Mouse (Mus musculus) G1E (cell line): ENCODE results near the gene Cap1. TPM values are rescaled to one million over a fixed set of nuclear protein-coding genes. Genes with fewer than 3 reads are reported as not detected.
"Not testable (repeated sequence)": the region's sequence is repeated elsewhere in the genome, so short reads cannot be mapped to it uniquely, and the experiment has no call there.

ENCODE experiments used
- ATAC-seq: 2 replicates; pipeline ENCODE4 v1.8.0; 2016; ENCODE audit warnings: mild to moderate bottlenecking; ENCODE audit not compliant: insufficient number of reproducible peaks, poor library complexity, low FRiP score, severe bottlenecking; ENCODE audit errors: extremely low read depth
- DNase-seq: peaks from one replicate; pipeline ENCODE4 v3.0.0; 2012; ENCODE audit warnings: low spot score
- H3K27me3 ChIP-seq: 2 replicates; pipeline ENCODE4 v1.6.1; 2012; ENCODE audit warnings: mild to moderate bottlenecking, low read length, inconsistent platforms; ENCODE audit not compliant: insufficient read depth
- H3K36me3 ChIP-seq: replicated peaks from 2 replicates; pipeline ENCODE3; 2012; ENCODE audit warnings: mild to moderate bottlenecking, inconsistent platforms
- H3K4me1 ChIP-seq: 2 replicates; pipeline ENCODE4 v1.6.1; 2012; ENCODE audit warnings: low read depth, low read length, inconsistent platforms, mixed read lengths; ENCODE audit not compliant: insufficient read depth
- H3K4me3 ChIP-seq: 2 replicates; pipeline ENCODE4 v1.5.1; 2012; ENCODE audit warnings: low read depth, mild to moderate bottlenecking, inconsistent platforms, low read length, moderate library complexity, mixed read lengths
- H3K9me3 ChIP-seq: replicated peaks from 2 replicates; pipeline ENCODE4 v1.6.1; 2012; ENCODE audit warnings: inconsistent platforms
- CTCF ChIP-seq: IDR thresholded peaks from 2 replicates; pipeline ENCODE4 v1.5.1; 2012; ENCODE audit warnings: low read depth, low read length, inconsistent platforms, mixed read lengths
- GATA1 ChIP-seq: IDR thresholded peaks from 2 replicates; pipeline ENCODE4 v1.6.1; 2012; ENCODE audit warnings: borderline replicate concordance, low read length, inconsistent platforms, mixed read lengths
- GATA2 ChIP-seq: IDR thresholded peaks from 2 replicates; pipeline ENCODE4 v1.6.1; 2012; ENCODE audit warnings: low read depth, low read length, inconsistent platforms, borderline replicate concordance
- POLR2AphosphoS5 ChIP-seq: IDR thresholded peaks from 2 replicates; pipeline ENCODE4 v1.6.1; 2012; ENCODE audit warnings: low read depth, low read length, inconsistent platforms; ENCODE audit not compliant: insufficient replicate concordance
- TAL1 ChIP-seq: conservative IDR thresholded peaks from 2 replicates; pipeline ENCODE4 v1.6.1; 2012; ENCODE audit warnings: low read depth, low read length, inconsistent platforms, mixed read lengths
- polyA plus RNA-seq: library from polyadenylated mRNA; stranded (reverse); fragments of >175 nt; gene quantifications from 2 replicates; pipeline ENCODE4 v1.2.3, GENCODE M21; 2012
- total RNA-seq, 2 experiments: library from RNA; stranded (forward) in 1 of 2; stranded (reverse) in 1 of 2; fragments of 200-1000 nt in 1 of 2; fragments of >200 nt in 1 of 2; fragmentation: Nextera tagmentation in 1 of 2; gene quantifications; 2 replicates each; pipeline ENCODE4 v1.2.3; 2014 to 2017

The Cap1 gene
- total and polyA plus RNA-seq, 3 experiments, result 28.2 to 256 (median 186) TPM

DNA sequence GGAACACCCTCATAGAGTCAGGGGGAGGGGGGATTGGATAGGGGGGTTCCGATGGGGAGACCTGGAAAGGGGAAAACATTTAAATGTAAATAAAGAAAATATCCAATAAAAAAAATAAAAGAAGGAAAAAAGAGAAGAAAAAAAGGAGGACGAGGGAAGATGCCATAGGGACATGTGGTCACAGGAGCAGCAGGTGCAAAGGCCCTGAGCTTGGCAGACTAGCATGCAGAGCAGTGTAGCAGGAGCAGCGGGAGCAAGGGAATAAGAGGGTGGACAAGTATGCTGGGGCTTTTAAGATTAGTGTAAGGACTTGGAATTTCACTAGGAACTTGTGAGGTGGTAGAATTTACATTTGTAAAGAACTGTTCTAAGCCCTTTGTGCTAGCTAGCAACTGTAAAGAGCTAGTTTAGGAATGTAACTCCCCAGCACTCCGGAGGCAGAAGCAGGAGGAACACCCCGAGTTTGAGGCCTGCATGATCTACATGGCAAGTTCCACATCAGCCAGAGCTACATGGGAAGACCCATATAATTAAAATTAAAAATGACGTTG, 48.6 kb downstream of the Cap1 start:
- H3K4me3 ChIP-seq, result peak overlapping the region; percentile 89; the same call in 1 of the 2 replicates
- peaks cover 23% of the 10 kb centered on the region for H3K4me1 ChIP-seq

DNA sequence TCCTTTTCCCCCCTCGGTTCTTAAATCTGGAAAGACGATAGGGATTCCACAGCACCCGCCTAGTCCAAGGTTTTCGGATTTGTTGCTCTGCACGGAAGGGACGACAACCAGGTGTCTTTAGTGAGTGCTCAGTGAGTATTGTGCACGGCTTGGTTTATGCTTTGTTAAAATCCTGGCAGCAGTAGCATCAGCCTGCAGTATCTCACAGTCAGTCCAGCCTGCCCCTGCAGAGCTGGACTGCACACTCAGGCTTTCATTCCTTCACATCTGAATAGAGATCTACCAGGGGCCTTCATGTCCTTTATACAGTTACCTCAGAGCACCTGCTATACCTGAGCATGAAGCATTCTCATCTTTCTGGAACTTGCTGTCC, 49.5 kb downstream of the Cap1 start:
- ATAC-seq, result no peak
- H3K4me3 ChIP-seq, result peak overlapping the region; percentile 89
- no peaks in the 10 kb centered on the region for H3K9me3 ChIP-seq
- DNase-seq, result no peak
- peaks cover 27% of the 10 kb centered on the region for H3K4me1 ChIP-seq
- H3K36me3 ChIP-seq, result peaks cover 10% of the 10 kb centered on the region
- TF ChIP-seq POLR2AphosphoS5 (no peak), TAL1 (no peak), CTCF (no peak), GATA2 (no peak), GATA1 (no peak)
- no peaks in the 10 kb centered on the region for H3K27me3 ChIP-seq

More for the DNA sequence above, 48.6 kb downstream of the Cap1 start:
- peaks cover 18% of the 10 kb centered on the region for H3K36me3 ChIP-seq
- ATAC-seq (no peak), DNase-seq (no peak)
- TF ChIP-seq GATA2, result no peak
- no peak for TF ChIP-seq GATA1
- TF ChIP-seq TAL1, result no peak
- TF ChIP-seq POLR2AphosphoS5, result no peak
- H3K27me3 ChIP-seq, result no peaks in the 10 kb centered on the region
- no peaks in the 10 kb centered on the region for H3K9me3 ChIP-seq

DNA sequence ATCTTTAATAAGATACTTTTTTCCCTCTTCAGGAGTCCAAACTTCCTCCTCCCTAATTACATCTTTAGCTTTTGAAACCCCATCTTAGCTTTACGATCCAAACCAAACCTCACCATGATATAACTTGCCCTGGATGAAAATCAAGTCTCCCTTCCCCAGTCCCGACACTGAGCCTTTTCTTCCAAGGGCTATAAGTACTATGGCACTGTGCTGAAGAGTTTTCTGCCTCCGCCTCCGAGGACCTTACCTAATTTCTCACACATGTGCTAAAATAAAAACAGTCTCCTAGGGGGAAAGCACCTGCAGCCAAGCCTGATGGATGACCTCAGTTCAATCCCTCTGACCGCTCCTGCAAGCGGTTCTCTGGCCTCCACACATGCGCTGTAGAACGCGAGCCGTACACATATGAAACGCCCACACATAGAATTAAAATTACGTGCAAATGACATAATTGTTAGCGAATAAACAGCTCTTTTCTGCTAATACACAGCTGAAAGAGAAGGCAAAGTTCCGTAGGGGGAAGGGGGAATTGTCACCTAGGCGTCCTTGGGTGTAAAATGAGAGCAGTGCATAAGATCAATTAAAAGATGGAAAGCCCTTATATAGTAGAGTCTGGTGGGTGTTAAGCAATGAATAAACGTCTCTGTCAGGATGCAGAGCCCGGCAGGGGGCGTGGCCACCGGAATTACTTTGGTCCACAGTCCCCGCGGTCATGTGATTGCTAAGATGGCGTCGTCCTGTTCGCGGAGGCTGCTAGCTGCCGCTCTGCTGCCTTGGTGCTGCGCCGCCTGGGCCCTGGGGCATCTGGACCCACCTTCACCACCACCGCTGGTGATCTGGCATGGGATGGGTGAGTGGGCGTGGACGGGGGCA, 50.1 kb downstream of the Cap1 start, which contains the start of gene Ppt1:
Ppt1 (plus strand) TSS at position 713 of the 873 bp plus-strand sequence.
- no peaks in the 10 kb centered on the region for H3K9me3 ChIP-seq
- TF ChIP-seq GATA2 (no peak), POLR2AphosphoS5 (no peak), CTCF (no peak)
- ATAC-seq (peak; percentile 92), DNase-seq (peak; percentile 72)
- H3K4me3 ChIP-seq, result peak within 1 kb of the TSS; percentile 89
- H3K27me3 ChIP-seq, result no peaks in the 10 kb centered on the region; the same call in 1 of the 2 replicates
- H3K36me3 ChIP-seq, result peaks cover 9% of the 10 kb centered on the region
- H3K4me1 ChIP-seq, result peaks cover 27% of the 10 kb centered on the region

DNA sequence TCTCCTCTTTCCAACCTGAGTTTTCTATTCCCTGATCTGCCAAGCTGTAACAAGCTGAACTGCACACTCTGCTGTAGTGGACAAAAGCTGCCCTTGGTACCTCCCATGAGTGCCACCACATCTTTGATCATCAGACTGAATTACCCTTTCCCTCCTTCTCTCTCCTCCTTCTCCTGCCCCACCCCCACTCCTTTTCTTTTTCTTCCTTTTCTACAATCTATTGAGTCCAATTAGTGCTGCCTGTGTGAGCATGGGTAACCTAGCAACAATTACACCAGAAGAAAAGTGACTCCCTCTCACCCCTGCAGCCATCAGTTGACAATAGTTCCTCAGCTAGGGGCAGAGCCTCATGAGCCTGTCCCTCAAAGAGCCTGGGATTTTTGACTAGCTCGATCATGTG, 54.0 kb downstream of the Cap1 start:
- no peak for TF ChIP-seq TAL1
- no peak for TF ChIP-seq GATA1
- ATAC-seq (no peak), DNase-seq (no peak)
- H3K9me3 ChIP-seq, result no peaks in the 10 kb centered on the region
- no peaks in the 10 kb centered on the region; the same call in 1 of the 2 replicates for H3K27me3 ChIP-seq
- no peaks in the 10 kb centered on the region for H3K36me3 ChIP-seq
- no peak overlapping the region for H3K4me3 ChIP-seq
- peaks cover 18% of the 10 kb centered on the region for H3K4me1 ChIP-seq

DNA sequence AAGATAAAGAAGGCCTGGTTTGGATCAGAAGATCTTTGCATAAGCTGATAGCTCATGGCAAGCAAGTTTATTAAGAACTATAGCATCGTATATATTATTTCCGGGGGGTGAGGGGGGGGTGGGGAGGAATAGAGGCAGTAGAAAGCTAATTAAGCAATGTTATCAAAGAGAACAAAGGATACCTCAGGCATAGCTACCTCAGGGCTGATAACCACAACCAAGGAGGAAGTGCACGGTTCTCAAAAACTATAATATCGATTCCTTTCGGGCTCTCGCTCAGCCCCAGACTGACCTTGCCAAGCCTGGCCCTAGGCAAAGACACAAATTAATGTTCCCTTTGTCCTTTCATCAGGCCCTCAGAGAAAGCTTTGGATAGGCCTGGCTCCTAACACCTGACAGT, 56.5 kb downstream of the Cap1 start:
- Histone ChIP-seq H3K9me3 (no peaks in the 10 kb centered on the region), H3K27me3 (no peaks in the 10 kb centered on the region; the same call in 1 of the 2 replicates), H3K4me3 (no peak overlapping the region), H3K4me1 (peaks cover 4% of the 10 kb centered on the region), H3K36me3 (no peaks in the 10 kb centered on the region)
- TF ChIP-seq TAL1 (no peak), CTCF (no peak), GATA2 (no peak), POLR2AphosphoS5 (no peak), GATA1 (no peak)
- ATAC-seq (no peak), DNase-seq (no peak)

DNA sequence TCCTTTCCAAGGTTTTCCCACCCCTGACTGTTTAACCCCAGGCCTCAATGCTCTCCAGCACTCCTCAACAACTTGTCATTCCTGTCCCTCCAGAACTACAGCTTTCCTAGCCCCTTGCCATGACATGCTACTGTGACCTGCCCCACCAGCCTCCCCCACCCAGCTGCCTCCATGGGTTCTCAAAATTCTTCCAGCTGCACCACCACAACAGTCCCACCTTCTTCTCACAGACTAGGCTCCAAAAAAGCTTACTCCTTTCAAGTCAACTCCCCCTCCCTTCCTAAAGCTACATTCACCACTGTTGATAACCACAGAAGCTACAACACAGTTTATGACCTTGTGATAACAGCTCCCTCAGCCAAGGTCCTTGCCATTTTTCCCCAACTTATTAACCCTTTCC, 58.2 kb downstream of the Cap1 start:
- DNase-seq, result no peak
- H3K4me3 ChIP-seq, result no peak overlapping the region
- peaks cover 4% of the 10 kb centered on the region for H3K4me1 ChIP-seq
- no peaks in the 10 kb centered on the region for H3K9me3 ChIP-seq
- no peaks in the 10 kb centered on the region for H3K36me3 ChIP-seq
- no peak for ATAC-seq
- H3K27me3 ChIP-seq, result no peaks in the 10 kb centered on the region; the same call in none of the 2 replicates
- TF ChIP-seq GATA2 (no peak), POLR2AphosphoS5 (no peak), TAL1 (no peak), GATA1 (no peak), CTCF (no peak)

DNA sequence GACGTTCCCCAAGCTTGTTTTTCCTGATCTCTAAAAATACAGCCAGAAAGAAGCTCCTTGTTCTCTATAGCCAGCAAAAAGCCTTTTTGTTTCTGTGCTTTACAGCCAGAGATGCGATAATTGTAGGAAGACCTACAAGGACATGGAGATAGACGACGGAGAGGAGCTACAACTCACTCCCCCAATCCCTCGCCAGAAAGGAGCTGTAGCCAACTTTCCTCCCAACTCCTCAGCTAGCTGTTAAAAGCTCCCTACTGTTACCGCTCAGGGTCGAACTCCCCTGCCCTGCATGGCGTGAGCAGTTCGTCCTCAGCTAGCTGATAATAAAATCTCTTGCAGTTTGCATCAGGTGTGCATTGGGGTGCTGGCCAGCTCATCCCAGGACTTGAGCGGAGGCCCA, 64.9 kb downstream of the Cap1 start:
- not testable (repeated sequence) for ATAC-seq, H3K4me3 ChIP-seq, DNase-seq, H3K27me3 ChIP-seq, H3K4me1 ChIP-seq, H3K36me3 ChIP-seq, H3K9me3 ChIP-seq
